Mouse (Mus musculus) stomach, embryonic 14.5 days (tissue): ENCODE measurements around the gene Sh3d19. TPM values are rescaled to one million over a fixed set of nuclear protein-coding genes. Genes with fewer than 3 reads are reported as not detected.

Source experiments
- ATAC-seq: fragments of 200-750 bp; cut with Nextera tagmentation; 2 replicates; pipeline ENCODE4 v1.8.0; 2017; ENCODE audit warnings: low read depth, moderate TSS enrichment; ENCODE audit not compliant: insufficient number of reproducible peaks, insufficient read depth, low FRiP score
- H3K27ac ChIP-seq: fragments of 300-500 bp; sonication (generic); 2 replicates; pipeline ENCODE4 v1.5.1; 2014; ENCODE audit warnings: mild to moderate bottlenecking, low read length, moderate library complexity, mixed read lengths
- H3K27me3 ChIP-seq: fragments of 300-500 bp; sonication (generic); 2 replicates; pipeline ENCODE4 v1.6.1; 2014; ENCODE audit warnings: low read length, control low read depth, mixed read lengths; ENCODE audit not compliant: control insufficient read depth, insufficient read depth
- H3K36me3 ChIP-seq: fragments of 300-500 bp; sonication (generic); 2 replicates; pipeline ENCODE4 v1.6.1; 2014; ENCODE audit warnings: mild to moderate bottlenecking, control low read depth, low read length, moderate library complexity, mixed read lengths; ENCODE audit not compliant: control insufficient read depth, insufficient read depth
- H3K4me1 ChIP-seq: fragments of 300-500 bp; sonication (generic); 2 replicates; pipeline ENCODE4 v1.6.1; 2014; ENCODE audit warnings: low read length, control low read depth, mixed read lengths; ENCODE audit not compliant: control insufficient read depth, insufficient read depth
- H3K4me2 ChIP-seq: fragments of 300-500 bp; sonication (generic); replicated peaks from 2 replicates; pipeline ENCODE4 v1.6.1; 2014; ENCODE audit warnings: low read depth, low read length, control low read depth
- H3K4me3 ChIP-seq: fragments of 300-500 bp; sonication (generic); 2 replicates; pipeline ENCODE4 v1.5.1; 2014; ENCODE audit warnings: low read depth, low read length, control low read depth
- H3K9ac ChIP-seq: fragments of 300-500 bp; sonication (generic); replicated peaks from 2 replicates; pipeline ENCODE4 v1.6.1; 2014; ENCODE audit warnings: low read depth, mild to moderate bottlenecking, control low read depth, low read length, moderate library complexity, mixed read lengths
- H3K9me3 ChIP-seq: fragments of 300-500 bp; sonication (generic); 2 replicates; pipeline ENCODE4 v1.6.1; 2016; ENCODE audit warnings: low read depth, low read length, control low read depth; ENCODE audit not compliant: control insufficient read depth
- WGBS: fragments of 180-500 bp; shearing (Covaris S2); extraction: QIAGEN DNeasy Blood & Tissue Kit; methylation state at CpG from one replicate; pipeline ENCODE4 v1.1.7; 2014; 5-methylcytosine and 5-hydroxymethylcytosine counted together
- polyA plus RNA-seq: library from polyadenylated mRNA; unstranded; fragments of >200 nt; fragmentation: Nextera tagmentation; extraction: Ambion mirVana; gene quantifications from 2 replicates; pipeline ENCODE4 v1.2.1, GENCODE M21; 2014

Gene Sh3d19
- polyA plus RNA-seq, 1 experiment from 2014 or later = 48.1 TPM

DNA sequence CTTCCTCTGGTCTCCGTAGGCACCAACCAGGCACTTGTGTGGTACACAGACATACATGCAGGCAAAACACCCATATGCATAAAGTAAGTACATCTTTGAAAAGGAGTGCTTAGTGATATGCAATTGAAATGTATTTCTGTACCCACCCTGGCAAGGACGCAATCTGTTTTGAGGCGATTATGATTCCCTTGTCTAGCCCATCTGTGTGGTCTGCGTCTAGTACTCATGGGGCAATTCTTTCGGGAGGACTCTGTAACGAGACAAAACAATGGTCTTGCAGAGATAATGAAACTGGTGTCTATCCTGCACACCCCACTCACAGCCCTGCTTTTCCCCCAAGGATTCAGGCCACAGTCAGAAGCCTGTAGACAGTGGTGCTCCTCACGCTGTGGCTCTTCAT is 141.9 kb downstream of the Sh3d19 start:
- ATAC-seq = no peak
- 89% methylated on average over 7 of the region's 7 CpGs for WGBS
- Histone ChIP-seq H3K4me3 (no peak overlapping the region), H3K4me2 (no peak overlapping the region), H3K27me3 (no peaks in the 10 kb centered on the region), H3K9me3 (peaks cover 5% of the 10 kb centered on the region; the same call in 1 of the 2 replicates), H3K27ac (no peak overlapping the region), H3K4me1 (0 out of 2 replicates have a peak, but pooled peaks cover 8% of the 10 kb centered on the region), H3K36me3 (peaks cover 10% of the 10 kb centered on the region), H3K9ac (no peak overlapping the region)

DNA sequence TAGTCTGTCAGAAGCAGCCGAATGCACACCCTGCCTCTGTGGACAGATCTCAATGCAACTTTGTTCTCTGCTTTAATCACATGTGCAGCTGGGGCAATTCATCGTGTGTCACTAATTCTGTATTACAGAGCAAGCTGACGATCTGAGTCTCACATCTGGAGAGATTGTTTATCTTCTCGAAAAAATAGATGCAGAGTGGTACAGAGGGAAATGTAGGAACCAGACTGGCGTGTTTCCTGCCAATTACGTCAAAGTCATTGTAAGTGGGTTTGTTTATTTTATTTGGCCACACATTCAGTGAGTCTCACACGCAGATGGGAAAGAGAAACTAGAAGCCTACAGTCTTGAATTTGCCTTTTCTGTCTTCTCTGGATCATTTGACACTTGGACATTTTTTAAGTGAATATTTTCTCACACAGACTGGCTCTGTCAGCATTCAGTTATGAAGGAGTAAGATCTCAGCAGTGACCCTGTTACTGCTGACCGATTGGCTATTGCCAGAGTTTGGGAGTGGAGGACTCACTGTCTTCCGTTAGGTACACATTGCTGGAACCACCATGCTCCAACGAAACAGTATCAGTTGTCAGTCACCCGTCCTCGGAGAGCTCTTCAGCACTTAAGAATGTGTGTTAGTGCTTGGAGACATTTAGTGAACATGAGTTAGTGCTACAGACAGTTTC is 143.9 kb downstream of the Sh3d19 start:
- Histone ChIP-seq H3K27ac (peak overlapping the region; percentile 75), H3K36me3 (peaks cover 13% of the 10 kb centered on the region), H3K4me1 (0 out of 2 replicates have a peak, but pooled peaks cover 8% of the 10 kb centered on the region), H3K9me3 (peaks cover 5% of the 10 kb centered on the region; the same call in 1 of the 2 replicates), H3K4me2 (0 out of 2 replicates have a peak overlapping the region, but pooled peaks have one; percentile 6), H3K9ac (no peak overlapping the region), H3K27me3 (no peaks in the 10 kb centered on the region), H3K4me3 (no peak overlapping the region)
- WGBS = 34% methylated on average over 12 of the region's 12 CpGs
- peak; percentile 56; the same call in 1 of the 2 replicates for ATAC-seq

DNA sequence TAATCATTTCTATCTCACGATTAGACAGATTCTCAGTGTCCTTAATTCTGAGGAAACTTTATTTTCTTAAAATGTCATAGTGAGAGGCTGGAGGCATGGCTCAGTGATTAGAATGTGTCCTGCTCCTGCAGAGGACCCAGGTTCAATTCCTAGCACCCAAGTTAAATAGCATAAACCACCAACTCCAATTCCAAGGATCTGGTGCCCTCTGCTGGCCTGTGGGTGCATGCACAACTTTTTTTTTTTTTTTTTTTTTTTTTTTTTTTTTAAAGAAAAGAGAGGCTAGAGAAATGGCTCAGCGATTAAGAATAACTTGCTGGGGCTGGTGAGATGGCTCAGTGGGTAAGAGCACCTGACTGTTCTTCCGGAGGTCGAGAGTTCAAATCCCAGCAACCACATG is 146.0 kb downstream of the Sh3d19 start:
- Histone ChIP-seq H3K27me3 (no peaks in the 10 kb centered on the region), H3K4me3 (no peak overlapping the region), H3K4me1 (0 out of 2 replicates have a peak, but pooled peaks cover 4% of the 10 kb centered on the region), H3K4me2 (no peak overlapping the region), H3K36me3 (peaks cover 21% of the 10 kb centered on the region), H3K9ac (no peak overlapping the region), H3K9me3 (peaks cover 5% of the 10 kb centered on the region; the same call in 1 of the 2 replicates), H3K27ac (no peak overlapping the region)
- 88% methylated on average over 4 of the region's 4 CpGs for WGBS
- no peak for ATAC-seq

DNA sequence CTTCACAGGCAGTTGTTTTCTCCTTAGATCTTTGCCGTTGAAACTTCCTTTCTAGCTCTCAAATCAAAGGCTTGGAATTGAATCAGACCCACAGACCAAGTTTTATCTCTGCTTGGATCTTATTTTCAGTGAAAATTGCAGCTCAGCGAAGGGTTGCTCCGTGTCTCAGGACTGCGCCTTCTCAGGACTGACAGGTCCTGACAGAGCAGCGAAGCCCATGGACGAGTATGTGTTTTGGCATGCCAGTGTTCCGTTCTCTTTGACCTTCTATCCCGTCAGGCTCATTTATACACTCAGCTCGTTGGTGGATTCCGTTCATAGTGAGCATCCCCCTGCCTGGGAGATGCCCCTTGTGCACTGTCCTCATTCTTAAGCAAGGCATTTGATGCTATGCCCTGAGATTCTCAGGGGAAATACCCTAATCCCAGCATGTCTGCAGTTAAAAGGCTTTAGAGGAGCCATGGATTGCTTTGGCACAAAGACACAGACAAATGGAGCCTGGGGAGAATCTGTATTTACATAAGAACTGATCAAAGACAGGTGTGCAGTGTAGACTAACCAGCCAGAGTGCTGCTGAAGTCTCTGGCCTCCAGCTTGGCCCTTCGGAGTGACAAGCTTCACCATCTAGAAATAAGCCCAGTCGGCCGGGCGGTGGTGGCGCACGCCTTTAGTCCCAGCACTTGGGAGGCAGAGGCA is 148.5 kb downstream of the Sh3d19 start:
- 73% methylated on average over 16 of the region's 16 CpGs for WGBS
- Histone ChIP-seq H3K4me1 (0 out of 2 replicates have a peak, but pooled peaks cover 4% of the 10 kb centered on the region), H3K27me3 (no peaks in the 10 kb centered on the region), H3K27ac (no peak overlapping the region), H3K9ac (no peak overlapping the region), H3K36me3 (peaks cover 27% of the 10 kb centered on the region), H3K4me2 (no peak overlapping the region), H3K4me3 (no peak overlapping the region), H3K9me3 (peaks cover 5% of the 10 kb centered on the region; the same call in 1 of the 2 replicates)
- no peak for ATAC-seq

DNA sequence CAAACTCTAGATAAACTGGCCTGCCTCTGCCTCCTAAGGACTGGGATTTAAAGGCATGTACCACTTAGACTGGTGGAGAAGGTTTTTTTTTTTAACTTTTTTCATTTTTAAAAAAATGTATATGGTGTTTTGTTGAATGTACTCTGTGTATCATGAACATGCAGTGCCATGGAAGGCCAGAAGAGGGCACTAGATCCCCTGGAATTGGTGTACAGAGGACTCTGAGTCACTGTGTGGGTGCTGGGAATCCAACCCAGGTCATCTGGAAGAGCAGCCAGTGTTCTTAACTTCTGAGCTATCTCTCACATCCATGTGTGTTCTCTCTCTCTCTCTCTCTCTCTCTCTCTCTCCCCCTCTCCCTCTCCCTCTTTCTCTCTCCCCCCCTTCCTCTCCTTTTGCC is 151.2 kb downstream of the Sh3d19 start:
- no peak for ATAC-seq
- no peak overlapping the region for H3K4me2 ChIP-seq
- H3K9ac ChIP-seq = no peak overlapping the region
- H3K4me3 ChIP-seq = no peak overlapping the region
- no peak overlapping the region for H3K27ac ChIP-seq
- H3K9me3 ChIP-seq = no peaks in the 10 kb centered on the region
- H3K36me3 ChIP-seq = peaks cover 31% of the 10 kb centered on the region
- no peaks in the 10 kb centered on the region for H3K4me1 ChIP-seq
- H3K27me3 ChIP-seq = no peaks in the 10 kb centered on the region

DNA sequence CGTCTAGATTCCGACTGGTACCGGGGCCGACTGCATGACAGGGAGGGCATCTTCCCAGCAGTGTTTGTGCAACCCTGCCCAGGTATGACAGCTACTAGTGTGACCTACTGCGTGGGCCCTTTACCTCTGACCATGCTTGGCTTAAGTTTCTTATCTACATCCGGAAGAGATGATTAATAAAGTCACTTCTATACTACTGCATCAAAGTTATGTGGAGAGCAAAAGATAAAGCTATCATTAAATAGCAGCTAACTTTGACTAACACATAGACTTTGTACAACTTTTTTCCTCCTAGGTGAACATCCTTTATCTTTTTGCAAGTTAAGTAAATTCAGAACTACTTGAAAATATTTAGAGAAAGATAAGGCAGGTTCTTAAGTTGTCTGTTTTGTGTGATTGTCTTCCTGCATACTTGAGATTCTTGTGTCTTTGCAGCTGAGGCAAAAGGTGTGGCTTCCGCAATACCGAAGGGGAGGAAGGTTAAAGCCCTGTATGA is 152.4 kb downstream of the Sh3d19 start:
- Histone ChIP-seq H3K9me3 (no peaks in the 10 kb centered on the region), H3K27ac (no peak overlapping the region), H3K4me1 (no peaks in the 10 kb centered on the region), H3K27me3 (no peaks in the 10 kb centered on the region), H3K4me2 (no peak overlapping the region), H3K36me3 (peaks cover 36% of the 10 kb centered on the region), H3K4me3 (no peak overlapping the region), H3K9ac (no peak overlapping the region)
- no peak for ATAC-seq
- 64% methylated on average over 8 of the region's 8 CpGs for WGBS

DNA sequence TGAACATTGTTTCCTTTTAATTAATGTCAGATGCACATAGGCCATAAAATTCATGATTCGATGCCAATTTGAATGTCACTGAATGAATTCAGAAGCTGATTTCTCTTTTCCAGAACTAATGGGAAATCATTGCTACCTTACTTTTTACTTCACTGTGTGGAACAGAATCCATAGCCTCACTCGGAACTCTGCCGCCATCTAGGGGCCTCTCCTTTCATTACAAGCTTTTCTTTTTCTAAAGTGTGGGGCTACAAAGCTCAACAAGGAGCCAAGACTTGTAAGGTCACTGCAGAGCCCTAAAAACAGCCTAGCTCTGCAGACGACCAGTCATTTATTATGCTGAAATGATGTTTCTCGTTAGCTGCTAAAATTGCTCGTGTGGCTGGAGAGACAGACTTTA is 158.8 kb downstream of the Sh3d19 start:
- H3K36me3 ChIP-seq = peaks cover 19% of the 10 kb centered on the region; the same call in 1 of the 2 replicates
- no peak overlapping the region for H3K27ac ChIP-seq
- H3K4me1 ChIP-seq = no peaks in the 10 kb centered on the region
- H3K27me3 ChIP-seq = no peaks in the 10 kb centered on the region
- no peak overlapping the region for H3K9ac ChIP-seq
- no peak overlapping the region for H3K4me3 ChIP-seq
- no peaks in the 10 kb centered on the region for H3K9me3 ChIP-seq
- no peak overlapping the region for H3K4me2 ChIP-seq
- WGBS = 17% methylated on average over 6 of the region's 6 CpGs
- ATAC-seq = no peak

DNA sequence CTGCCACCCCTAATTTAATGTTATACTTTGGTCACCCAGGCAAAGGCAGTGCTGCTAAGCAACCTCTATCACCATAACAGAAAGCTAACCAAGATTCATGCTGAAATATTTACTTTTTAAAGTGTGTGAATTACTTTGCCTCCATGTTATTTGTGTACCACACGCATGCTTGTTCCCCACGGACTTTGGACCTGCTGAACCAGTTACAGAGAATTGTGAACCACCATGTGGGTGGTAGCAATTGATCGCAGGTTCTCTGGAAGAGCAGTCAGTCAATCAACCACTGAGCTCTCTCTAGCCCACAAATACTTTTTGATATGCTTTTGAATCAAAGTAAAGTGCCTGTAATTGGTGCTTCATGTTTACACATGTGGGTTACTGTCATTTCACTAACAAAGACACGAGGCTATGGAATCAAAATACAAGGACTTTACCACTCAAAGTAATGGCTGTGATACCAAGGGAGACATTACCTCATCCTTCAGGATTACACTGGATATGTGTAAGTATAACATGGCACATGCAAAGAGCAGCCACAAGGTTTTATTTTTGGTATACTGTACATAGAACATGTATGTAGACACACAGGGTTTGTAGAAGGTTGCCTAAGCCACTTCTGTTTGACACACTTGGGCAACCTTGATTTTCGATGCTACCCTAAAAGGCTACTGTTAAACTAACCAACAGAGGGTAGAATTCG is 164.2 kb downstream of the Sh3d19 start:
- H3K4me2 ChIP-seq = no peak overlapping the region
- no peaks in the 10 kb centered on the region for H3K9me3 ChIP-seq
- no peak overlapping the region for H3K4me3 ChIP-seq
- no peaks in the 10 kb centered on the region for H3K4me1 ChIP-seq
- H3K27ac ChIP-seq = no peak overlapping the region
- H3K36me3 ChIP-seq = peaks cover 39% of the 10 kb centered on the region
- 88% methylated on average over 6 of the region's 6 CpGs for WGBS
- H3K27me3 ChIP-seq = no peaks in the 10 kb centered on the region
- no peak overlapping the region for H3K9ac ChIP-seq
- ATAC-seq = peak; percentile 33; the same call in 1 of the 2 replicates
